Mouse (Mus musculus) small intestine, adult 2 months (tissue): ENCODE results near the gene Adcy5.

Source experiments
- CTCF ChIP-seq: fragments of 200-500 bp; IDR thresholded peaks from 2 replicates; pipeline ENCODE4 v1.5.1; 2012; ENCODE audit warnings: low read depth, mild to moderate bottlenecking, control low read depth, inconsistent platforms, low read length, moderate library complexity, mixed read lengths; ENCODE audit not compliant: insufficient replicate concordance, insufficient read length; ENCODE audit errors: extremely low read depth
- POLR2A ChIP-seq: fragments of 200-500 bp; IDR thresholded peaks from 2 replicates; pipeline ENCODE4 v1.6.1; 2012; ENCODE audit warnings: low read depth, mild to moderate bottlenecking, control low read depth, inconsistent platforms, low read length, moderate library complexity

GRCm38 (mm10) chr16:35300156-35300555, 145.5 kb downstream of the Adcy5 start:
- TF ChIP-seq CTCF (no peak), POLR2A (no peak)
